Mouse (Mus musculus) layer of hippocampus, adult 11-12 months (tissue): ENCODE measurements around the gene Nos2.

Experiments used
- DNase-seq: peaks from one replicate; pipeline ENCODE4 v3.0.0; 2022; ENCODE audit warnings: low spot score

Gene Nos2

DNA sequence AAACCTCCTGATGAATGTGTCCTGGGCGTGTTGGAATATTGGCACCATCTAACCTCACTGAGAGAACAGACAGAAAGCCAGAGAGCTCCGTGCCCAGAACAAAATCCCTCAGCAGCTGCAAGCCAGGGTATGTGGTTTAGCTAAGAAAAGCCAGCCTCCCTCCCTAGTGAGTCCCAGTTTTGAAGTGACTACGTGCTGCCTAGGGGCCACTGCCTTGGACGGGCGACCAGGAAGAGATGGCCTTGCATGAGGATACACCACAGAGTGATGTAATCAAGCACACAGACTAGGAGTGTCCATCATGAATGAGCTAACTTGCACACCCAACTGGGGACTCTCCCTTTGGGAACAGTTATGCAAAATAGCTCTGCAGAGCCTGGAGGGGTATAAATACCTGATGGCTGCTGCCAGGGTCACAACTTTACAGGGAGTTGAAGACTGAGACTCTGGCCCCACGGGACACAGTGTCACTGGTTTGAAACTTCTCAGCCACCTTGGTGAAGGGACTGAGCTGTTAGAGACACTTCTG lies at the start of gene Nos2:
TSS of gene Nos2 (plus strand) at position 377 of the 529 bp plus-strand sequence.
- no peak for DNase-seq

DNA sequence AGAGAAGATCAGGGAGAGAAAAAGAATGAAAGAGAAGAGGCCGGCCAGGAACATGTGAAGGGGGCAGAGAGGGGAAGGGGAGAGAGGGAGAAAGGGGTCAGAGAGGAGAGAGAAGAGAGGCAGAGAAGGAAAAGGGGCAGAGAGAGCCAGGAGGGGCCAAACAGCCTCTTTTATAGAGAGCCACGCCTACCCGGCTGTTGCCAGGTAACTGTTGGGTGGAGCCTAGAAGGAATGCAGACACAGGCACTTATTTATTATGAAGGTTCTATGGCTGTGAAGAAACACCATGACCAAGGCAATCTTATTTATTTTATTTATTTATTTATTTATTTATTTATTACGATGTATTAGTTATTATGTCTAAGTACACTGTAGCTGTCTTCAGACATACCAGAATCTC lies 49.7 kb upstream of the Nos2 start:
- DNase-seq, result no peak

DNA sequence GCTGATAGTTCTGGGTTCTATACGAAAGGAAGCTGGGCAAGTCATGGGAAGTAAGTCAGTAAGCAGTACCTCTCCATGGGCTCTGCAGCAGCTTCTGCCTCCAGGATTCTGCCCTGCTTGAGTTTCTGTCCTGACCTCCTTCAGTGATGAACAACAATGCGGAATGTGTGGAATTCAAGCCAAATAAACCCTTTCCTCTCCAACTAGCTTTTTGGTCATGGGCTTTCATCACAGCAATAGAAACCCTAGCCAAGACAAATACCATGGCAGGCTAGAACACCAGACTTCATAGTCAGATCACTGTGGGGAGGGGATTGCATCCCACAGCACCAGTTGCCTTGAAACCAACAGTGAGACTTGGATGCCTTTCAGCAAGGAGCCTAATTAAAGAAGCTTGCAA lies 47.8 kb upstream of the Nos2 start:
- DNase-seq, result no peak

DNA sequence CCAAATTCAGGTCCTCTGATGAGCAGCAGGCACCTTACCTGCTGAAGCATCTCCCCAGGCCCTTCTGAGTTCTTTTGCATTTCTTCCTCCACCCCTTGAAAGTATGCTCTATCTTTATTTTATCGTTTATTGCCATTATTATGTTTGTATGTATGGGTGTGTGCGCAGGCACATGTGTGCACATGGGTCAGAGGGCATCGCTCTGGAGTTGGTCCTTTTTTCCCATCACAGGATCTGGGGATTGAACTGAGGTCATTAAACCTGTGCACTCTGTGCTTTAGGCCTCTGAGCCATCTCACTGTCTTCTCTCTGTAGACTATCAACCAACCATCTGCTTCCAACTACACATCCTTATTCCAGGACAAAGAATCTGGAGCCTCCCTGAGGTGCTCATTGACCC lies 40.9 kb upstream of the Nos2 start:
- DNase-seq, result no peak

DNA sequence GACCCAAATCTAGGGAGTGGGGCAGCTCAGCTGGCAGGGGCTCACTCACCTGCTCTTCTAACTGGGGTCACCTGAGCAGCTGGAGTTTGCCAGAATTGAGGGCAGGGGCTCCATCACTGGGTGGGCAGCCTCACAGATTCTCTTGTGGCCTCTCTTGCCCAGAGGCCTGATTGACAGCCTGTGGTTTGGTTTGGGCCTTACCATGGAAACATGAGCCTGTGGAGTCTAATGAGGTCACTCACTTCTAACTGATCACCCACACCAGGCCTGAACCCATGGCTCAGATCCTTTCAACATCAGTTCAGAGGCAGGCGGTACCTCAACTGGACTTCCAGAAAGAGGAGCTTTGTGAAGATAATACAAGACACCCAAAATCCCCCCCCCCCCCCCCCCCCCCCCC lies 33.9 kb upstream of the Nos2 start:
- no peak for DNase-seq

DNA sequence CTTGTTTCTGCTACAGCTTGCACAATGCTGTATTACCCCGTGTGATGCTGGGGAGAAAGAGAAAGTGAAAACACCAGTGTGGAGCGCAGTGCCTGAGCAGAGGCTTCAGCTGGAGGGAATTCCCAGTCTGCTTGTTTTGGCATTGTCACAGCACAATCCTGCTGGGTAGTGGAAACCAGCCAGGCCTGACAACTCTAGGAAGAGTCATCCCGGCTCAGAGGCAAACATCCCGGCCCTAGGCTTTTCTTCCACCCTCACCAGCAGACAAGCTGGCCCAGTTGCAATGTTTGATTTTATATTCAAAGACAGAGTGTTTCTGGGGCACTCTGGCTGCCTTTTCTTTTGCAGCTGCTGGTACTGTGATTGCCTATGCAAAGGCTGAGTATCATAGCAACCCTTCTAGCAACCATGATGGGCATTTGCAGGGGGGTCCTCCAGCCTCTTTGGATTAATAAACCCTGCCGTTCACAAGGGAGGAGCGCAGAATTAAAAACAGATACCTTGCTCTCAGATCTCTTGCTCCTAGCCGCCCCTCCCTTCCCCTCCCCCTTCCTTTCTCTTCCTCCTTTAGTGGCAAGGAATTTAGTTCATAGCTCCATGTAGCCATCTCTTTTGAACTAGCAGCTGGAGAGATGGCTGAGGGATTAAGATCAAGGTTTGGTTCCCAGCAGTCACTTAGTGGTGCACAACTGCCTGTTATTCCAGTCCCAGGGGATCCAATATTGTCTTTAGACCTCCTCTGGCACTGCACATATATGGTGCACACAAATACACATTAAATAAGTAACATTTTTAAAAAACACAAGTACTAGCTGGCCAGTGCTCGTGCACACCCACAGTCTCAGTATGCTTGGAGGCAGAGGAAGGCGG lies 33.2 kb upstream of the Nos2 start:
- DNase-seq, result peak; percentile 88

DNA sequence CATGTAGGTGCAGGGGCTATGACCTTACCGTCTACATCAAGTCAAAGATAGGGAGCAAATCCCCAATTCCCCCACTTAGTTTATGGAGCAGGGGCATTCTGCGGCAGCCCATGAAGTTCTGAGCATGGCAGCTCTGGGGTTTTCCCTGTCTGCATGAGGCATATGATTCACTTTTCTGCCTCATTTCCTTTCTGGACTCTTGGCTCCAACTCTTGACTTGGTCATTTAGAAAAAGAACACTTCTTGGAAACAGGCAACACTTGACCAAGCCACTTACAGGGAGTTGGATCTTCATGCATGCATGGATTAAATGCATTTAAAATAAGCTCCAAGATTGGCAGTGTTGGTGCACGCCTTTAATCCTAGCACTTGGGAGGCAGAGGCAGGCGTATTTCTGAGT lies 31.4 kb upstream of the Nos2 start:
- DNase-seq, result no peak

DNA sequence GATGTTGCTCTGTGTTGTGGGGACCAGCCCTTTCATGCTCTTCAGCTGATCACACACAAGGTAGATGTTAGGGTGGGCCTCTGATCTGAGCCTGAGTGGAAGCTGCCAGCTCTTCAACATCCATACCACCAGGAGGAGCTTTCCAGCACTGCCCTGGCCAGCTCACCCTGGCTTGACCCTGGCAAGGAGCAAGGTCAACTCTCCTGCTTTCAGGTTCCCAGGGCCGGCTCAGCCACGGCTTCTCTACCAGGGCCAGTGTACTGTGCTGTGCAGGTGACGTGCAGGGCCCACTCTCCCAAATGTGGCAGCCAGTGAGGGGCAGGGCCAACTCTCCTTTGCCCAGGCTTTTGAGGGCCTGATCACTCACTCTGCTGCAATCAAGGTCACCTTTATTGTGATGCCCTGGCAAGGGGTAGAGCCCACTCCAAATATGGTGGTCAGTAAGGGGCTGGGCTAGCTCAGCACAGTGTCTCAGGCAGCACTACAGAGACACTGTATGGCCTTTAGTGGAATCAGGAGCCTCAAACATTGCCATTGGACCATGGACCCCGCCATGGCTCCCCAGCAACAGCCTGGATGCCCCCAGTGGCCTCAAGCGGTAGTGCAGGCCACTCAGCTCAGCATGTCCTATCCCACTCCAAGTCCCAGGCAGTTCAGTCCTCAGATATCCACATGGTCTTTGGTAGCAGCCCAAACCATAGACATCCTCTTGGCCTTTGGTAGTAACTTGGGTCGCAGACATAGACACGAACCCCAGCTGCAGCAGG lies 24.0 kb upstream of the Nos2 start:
- DNase-seq, result no peak

DNA sequence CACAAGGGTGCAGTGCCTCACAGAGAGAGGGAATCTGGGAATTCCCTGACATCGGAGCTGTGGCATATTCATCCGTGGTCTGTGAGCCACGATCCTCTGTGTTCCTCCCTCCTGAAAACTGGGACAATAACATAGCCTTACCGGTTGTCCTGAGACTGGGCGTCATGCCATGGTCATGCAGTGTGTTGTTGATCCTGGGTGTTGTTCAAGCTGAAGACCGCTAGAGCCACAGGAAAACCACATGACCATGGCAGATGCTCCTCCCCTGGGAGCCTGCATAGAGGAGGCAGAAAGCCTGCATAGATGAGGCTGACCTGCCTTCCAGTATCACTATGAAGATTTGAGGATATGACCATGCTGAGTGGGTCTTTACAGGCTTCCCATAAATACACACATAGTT lies 5.1 kb upstream of the Nos2 start:
- no peak for DNase-seq

DNA sequence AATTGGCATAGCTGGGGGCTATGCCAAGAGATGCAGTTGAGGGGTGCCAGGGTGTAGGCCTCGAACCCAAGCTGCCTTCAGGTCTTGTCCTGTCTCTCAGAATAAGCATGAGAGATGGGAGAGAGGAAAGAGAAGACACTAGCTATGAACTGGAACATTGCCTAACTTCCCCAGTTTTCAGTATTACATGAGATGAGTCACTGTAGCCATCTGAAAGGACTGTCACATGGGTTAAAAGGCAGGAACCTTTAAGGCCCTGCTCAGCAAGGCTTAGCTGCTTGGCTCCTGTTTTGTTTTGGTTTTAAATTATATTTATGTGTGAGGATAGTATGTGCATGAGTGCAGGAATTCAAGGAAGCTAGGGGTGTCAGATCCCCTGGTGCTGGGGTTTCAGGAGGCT lies 4.2 kb upstream of the Nos2 start:
- DNase-seq, result no peak

DNA sequence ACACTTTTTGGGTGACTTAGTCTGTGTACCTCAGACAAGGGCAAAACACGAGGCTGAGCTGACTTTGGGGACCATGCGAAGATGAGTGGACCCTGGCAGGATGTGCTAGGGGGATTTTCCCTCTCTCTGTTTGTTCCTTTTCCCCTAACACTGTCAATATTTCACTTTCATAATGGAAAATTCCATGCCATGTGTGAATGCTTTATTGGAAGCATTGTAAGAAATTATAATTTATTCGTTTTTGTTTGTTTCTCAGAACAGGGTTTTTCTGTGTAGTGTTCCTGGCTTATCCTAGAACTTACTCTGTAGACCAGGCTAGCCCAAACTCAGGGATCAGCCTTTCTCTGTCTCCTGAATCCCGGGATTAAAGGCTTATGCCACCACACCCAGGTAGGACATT lies 842 bp upstream of the Nos2 start:
- DNase-seq, result no peak

DNA sequence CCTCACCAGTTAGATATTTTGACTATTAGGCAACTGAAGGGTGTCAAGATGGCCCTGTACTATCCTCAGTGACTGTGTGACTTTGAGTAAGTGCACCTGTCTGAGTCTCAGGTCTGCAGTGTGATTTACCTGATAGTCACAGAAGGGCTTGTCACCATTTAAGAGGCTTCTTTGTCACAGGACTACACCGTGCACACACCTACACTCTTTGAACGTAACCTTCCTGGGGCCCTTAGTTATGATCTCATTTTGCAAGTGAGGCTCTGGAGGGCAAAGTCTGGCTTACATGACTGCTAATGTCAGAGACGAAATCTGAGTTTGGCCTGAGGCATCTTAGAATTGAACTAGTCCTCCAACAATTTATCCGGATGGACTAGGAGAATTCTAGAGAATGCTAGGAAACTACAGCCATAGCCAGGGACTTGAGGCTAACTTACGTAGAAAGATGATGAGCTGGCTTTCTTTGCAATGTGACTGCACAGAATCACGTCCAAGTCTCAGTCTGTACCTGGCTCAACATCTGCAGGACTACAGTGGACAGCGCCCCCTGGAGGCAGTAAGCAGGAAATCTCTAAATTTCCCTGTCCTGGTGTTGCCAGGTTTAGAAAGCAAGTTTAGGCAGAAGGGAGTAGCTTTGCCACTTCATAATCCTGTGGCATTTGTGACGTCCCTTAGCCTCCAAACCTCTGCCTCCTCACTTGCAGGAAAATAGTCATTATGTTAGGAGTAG lies 2.3 kb downstream of the Nos2 start:
- DNase-seq, result peak; percentile 35

DNA sequence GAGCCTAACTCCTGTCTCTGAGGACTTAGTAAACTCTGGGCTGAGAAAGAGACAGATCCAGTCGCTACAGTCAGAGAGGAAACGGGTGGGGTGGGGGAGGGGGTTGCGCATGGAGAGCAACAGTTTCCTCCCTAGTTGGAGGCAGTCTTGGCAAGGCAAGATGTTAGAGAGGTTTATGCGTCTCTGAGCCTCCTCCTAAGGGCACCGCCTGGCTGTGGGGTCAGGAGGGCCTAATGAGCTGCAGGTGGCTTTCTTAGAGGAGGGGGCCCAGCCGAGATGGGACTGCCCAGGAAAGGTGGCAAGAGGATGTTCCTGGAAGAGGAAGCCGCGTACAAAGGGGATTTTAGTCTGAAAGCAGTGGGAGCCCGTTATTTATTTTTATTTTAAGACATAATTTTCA lies 3.5 kb downstream of the Nos2 start:
- no peak for DNase-seq

DNA sequence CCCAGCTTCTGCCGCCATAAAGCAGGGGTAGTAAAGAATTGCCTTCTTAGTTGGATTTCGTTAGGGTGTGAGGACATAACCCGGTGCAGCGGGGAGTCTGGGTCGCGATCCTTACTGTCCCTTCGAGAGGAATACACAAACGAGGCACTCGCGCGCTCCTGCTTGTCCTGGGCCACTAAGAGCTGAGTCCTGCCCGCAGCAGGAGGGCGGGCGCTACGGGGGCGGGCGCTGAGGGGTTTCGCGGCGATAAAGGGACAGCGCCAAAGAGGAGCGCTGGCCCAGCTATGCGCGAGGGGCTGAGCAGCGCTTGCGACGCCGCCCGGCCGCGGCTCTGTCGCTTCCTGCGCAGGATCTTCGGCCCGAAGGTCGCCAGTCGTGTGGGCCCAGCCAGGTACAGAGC lies 4.3 kb downstream of the Nos2 start:
- no peak for DNase-seq

DNA sequence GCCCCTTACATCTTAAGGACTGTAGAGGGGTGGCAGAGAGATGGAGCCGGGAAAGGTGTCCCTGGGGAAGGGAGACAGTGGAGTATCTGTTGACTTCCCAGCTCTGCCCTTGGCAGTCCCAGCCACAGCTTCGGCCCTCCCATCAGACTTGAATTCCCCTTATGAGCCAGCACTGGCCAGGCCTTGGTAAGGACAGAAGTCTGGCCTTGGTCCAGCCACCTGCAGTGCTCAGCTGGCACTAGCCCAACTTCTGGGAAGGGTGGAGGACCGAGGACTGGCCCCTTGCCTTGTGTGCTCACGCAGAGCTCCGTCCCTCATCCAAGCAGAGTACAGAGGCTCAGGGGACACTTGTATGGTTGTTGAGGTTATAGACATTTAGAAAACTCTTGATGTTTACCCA lies 8.8 kb downstream of the Nos2 start:
- DNase-seq, result peak; percentile 26

DNA sequence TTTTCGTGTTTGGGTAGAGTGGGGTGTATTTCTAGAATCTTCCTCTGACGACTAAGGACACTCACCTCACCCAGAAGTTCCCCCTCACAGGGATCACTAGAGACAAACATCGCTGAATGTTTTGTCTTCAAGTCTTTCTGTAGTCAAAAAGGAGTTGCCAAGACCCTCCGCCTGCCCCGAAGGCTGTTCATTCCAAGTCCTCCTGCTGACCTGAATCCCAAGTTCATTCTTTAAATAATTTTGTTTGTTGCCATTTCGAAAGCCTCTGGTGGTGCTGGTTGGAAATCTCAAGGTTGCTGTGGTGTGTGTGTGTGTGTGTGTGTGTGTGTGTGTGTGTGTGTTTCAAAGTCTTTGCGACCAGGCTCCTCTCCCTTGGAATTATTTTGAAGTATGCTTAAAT lies 13.7 kb downstream of the Nos2 start:
- DNase-seq, result no peak

DNA sequence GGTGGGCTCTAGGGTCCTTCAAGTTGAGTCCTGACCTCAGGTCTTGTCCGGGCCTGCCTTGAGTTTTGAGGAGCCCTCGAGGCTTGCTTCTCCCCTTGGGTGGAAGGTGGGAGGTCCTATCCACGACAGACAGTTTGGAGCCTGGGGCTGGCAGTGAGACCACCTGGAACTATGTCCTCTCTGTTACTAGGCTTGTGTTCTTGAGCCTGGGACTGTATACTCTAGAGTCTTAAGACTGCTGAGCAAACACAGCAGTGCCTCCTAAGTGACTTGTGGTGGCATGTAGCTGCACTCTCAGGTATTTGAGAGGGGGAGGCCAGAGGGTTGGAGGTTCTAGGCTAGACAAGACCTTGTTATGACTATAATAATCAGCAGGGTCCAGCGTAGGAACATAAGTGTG lies 14.1 kb downstream of the Nos2 start:
- DNase-seq, result no peak

DNA sequence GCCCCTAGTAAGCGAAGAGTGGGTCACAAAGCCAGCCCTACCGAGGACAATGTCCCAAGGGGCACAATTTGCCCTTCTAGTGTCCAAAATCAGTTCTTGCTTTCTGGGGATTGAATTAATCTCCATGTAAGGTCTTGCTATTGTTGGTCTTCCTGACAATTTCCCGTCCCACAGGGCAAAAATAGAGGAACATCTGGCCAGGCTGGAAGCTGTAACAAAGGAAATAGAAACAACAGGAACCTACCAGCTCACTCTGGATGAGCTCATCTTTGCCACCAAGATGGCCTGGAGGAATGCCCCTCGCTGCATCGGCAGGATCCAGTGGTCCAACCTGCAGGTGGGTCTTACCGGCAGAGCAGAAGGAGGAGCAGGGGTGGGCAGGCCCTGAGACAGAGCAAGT lies 14.6 kb downstream of the Nos2 start:
- no peak for DNase-seq

DNA sequence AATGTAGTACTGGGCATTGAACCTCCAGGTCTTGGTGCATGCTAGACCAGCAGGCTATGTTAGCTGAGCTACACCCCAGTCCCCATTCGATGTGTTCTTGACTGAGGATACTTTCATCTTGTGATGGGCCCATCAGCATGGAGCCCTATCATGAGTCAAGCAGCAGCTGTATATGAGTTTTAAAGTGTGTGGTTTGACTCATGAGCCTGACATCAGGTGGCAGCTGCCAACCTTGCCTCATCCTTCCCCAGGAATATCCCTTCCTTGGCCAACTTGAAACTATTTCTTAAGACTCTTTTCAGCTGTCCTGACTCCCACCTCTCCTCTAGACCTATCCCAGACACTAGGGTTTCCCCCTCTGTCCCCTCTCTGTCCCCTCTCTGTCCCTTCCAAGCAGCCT lies 22.5 kb downstream of the Nos2 start:
- DNase-seq, result no peak

DNA sequence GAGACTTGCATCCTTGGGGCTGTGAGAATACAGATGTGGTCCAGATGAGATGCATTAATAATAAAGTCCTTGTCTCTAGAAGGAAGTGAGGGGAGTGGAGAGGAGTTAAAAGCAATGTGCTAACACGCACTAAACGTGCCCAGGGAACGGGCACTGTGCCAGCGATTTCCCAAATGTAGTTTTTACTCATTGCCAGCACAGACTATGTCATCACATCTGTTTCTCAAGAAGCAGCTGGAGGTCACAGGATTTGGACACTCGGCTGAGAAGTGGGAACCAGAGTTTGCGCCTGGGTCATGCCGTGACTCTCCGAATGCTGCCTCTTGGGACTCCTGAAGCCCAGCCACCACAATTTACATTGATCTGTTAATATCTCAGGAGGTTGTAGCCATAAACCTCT lies 29.8 kb downstream of the Nos2 start:
- DNase-seq, result no peak

DNA sequence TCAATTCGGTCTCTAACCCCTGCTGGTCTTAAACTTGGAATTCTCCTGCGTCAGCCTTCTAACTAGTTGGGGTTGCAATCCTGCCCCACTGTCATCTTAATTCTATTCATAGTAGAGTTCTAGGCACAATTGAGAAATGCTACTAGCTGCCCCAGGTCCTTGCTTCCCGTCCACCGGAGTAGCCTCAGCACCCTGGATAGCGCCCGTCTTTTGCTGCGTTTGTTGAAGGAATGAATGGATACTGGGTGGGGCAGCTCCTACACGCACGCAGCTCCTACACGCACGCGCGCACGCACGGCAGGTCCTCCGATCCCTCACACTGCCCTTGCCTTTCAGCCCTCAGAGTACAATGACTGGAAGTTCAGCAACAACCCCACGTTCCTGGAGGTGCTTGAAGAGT lies 31.9 kb downstream of the Nos2 start:
- DNase-seq, result no peak

DNA sequence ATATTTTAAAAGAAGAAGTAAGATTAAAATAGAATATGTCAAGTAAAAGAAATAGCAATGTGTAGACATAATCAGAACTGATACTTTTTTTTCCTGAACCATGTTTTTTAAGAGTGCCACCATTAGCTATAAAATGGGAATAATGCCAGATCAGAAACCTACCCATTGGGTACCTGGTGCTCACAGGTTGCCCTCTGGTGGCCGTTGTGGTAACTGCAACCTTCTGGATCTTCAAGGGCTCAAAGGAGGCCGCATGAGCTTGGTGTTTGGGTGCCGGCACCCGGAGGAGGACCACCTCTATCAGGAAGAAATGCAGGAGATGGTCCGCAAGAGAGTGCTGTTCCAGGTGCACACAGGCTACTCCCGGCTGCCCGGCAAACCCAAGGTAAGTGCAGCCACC lies 35.7 kb downstream of the Nos2 start:
- peak; percentile 88 for DNase-seq

DNA sequence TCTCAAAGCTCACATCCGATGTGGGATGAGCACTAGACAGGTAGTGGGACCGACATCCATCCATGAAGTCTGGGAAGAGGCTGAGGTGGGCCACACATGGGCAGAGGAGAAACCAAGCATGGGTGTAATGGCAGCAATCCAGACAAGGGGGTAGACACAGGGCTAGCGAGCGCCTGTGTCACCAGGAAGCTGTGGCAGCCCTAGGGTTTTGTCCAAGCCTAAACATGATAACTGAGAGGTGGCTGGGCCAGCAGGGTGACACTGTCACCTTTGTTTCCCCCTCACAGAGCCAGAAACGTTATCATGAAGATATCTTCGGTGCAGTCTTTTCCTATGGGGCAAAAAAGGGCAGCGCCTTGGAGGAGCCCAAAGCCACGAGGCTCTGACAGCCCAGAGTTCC lies 38.8 kb downstream of the Nos2 start:
- DNase-seq, result no peak
